Mouse (Mus musculus) ES-Bruce4 (cell line): ENCODE results near the gene B230307C23Rik.

Source experiments
- CTCF ChIP-seq: IDR thresholded peaks from one replicate; pipeline ENCODE4 v1.8.1; 2011; ENCODE audit warnings: low read depth, low read length
- EP300 ChIP-seq: IDR thresholded peaks from 2 replicates; pipeline ENCODE4 v1.6.1; 2011; ENCODE audit warnings: low read depth, low read length; ENCODE audit not compliant: insufficient read depth
- POLR2A ChIP-seq: IDR thresholded peaks from one replicate; pipeline ENCODE4 v1.8.1; 2011; ENCODE audit warnings: low read length; ENCODE audit not compliant: insufficient read depth

DNA sequence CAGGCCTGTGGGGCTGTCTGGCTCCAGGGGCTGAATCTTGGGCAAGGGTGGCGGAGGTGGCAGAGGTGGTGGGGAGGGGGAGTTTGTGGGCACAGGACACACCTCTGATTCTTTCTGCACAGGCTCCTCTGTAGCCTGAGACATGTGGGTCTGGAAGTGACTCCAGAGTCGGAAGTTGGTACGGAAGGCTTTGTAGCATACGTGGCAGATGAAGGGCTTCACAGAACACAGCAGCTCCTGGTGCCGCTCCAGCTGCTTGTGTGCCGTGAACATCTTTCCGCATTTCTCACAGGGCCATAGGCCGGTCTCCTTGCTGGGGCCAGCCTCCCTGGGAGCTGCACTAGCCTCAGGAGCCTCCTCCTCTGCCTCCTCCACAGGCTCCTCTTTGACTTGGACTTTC, 47.1 kb upstream of the B230307C23Rik start:
- TF ChIP-seq POLR2A (no peak), CTCF (no peak), EP300 (no peak)
